Mouse (Mus musculus): ENCODE measurements around the gene Nemp1.

The Nemp1 gene

DNA sequence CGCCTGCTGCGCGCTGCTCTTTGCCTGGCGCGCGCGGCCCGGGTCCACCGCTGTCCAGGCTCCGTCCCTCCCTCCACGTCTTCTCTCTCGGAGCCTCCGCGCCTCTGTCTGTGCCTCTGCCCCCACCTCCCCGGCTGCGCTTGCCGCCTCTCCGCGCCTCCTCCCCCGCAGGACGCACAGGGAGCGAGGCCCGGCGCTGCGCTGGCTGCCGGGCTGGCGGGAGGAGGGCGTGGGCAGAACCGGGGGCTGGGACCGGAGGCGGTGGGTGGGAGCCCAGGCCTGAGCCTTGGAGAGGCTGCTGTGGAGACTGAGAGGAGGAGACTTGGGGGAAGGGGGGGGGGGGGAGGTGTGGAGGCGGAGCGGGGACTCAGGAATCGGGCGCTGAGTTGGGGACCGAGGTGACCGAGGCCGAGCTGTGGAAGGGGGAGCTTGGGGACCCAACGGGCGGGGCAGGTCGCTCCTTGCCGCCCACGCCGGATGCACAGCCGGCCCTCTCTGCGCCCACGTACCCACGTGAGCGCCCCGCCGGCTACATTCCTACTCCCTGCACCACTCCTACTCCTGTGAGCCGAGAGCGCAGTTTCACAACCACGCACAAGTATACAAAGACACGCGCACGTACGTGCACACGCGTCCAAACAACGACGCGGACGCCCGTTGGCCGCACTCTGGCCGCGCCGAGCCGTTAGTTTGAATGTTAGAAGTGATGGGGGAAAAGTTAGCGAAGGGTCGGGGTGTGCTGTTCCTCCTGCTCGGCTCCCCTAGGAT lies at the start of gene Nemp1:
Nemp1 (plus strand) TSS at position 401 of the 768 bp plus-strand sequence.
- peak; percentile 73 to 75 for DNase-seq (ENCODE audit: low spot score in 2 of 2)

DNA sequence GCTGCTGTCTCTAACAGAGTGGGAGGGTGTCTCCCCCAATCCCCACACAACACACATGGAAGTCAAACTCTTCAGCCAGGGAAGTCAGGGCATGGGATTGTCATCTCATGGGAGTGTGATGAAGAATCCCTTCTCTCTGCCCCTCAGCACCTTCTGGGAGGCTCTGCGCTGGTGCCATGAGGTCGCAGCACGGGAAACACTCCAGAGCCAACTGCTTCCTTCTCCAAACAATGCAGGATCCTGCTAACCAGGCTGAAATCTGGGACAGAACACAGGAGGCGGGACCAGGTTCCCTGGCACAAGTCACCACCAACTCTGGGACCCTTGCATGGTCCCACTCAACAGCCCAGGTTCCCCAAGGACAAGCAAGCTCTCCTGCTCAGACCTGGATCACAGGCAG lies 49.4 kb upstream of the Nemp1 start:
- DNase-seq (ENCODE audit: low spot score in 2 of 2), result no peak

GRCm38 (mm10) chr10:127618173-127618572 lies 48.5 kb upstream of the Nemp1 start:
- no peak for DNase-seq (ENCODE audit: low spot score in 2 of 2)

- DNase-seq (ENCODE audit: low spot score in 2 of 2), result no peak
Measured at GRCm38 (mm10) chr10:127619119-127619721, 47.5 kb upstream of the Nemp1 start.

DNA sequence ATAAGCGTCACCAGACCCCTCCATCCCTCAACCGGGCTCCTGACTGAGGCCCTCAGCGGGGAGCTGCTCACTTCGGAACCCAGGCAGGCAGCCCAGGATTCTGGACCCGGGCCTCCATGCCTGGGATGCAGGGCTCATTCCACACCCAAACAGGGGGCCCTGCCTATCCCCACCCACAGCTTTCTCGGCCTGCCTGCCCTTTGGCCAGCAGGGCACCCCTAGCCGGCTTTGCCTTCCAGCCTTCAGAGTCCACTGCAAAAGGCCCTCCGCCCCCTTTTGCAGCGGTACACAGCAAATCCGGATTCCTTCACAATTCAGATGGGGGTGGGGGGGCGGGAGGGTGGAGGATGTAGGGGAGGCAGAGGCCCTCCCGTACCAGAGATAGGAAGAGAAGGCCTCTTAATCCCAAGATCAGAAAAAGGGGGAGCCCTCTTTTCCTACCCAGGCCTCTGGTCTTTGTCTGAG lies 46.7 kb upstream of the Nemp1 start:
- DNase-seq (ENCODE audit: low spot score in 2 of 2), result no peak

GRCm38 (mm10) chr10:127620406-127621190 lies 46.1 kb upstream of the Nemp1 start, which contains the start of gene Lrp1:
Lrp1 (minus strand) TSS chr10:127621148.
- DNase-seq (ENCODE audit: low spot score in 2 of 2), result no peak

DNA sequence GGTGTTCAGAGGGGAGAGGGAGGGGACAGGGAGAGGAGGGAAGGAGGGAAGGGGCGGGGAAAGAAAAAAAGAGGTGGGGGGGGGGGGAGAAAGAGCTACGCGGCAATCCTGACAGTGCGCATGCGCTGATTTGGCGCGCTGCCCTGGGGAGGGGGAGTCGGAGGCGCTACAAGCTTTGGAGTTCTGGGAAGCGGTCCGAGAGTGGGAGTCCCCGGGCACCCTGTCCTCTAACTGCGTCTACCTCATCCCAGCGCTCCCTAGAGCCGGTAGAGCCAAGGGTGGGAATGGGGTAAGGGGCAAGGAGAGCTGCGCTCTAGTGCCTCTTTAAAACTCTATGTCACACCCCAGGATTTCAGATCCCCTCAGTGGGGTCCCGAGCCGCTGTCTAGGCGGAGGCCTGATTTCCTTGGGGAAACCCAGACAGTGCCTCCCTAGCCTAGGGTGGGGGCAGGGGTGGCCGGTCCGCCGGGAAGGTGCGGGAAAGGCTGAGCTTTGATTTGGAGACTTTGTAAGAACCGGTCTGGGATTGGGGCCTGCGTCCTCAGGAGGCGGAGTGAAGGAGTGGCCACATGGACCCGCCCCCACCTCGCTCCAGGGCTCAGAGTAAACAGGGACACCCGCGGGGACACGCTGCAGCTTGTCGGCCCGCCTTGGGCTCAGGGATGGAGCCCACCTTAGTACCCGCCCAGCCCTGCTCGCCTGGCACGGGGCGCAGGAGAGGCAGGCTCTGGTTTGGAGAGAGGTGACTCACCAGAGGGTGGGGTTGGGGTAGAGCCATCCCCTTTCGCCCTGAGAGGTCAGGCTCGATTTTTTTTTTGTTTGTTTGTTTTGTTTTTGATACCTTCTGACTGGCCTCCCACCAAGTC lies 45.3 kb upstream of the Nemp1 start:
- peak; percentile 87 to 90 for DNase-seq (ENCODE audit: low spot score in 2 of 2)

DNA sequence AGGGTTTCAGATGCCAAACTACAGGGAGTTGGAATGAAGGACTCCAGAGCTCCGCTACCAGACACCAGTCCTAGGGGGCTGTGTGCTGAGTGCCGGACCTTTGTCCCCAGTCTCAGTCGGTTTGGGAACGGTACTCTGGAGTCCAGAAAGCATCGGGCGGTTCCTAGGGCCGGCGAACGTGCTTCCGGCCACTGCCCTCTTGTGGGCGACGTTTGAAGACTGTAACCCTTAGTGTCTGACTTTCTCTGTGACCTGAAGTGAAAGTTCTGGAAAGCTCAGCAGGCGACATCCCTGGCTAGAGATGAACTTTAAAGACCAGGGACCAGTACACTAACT lies 44.7 kb upstream of the Nemp1 start:
- DNase-seq (ENCODE audit: low spot score in 2 of 2), result no peak

- no peak for DNase-seq (ENCODE audit: low spot score in 2 of 2)
Measured at GRCm38 (mm10) chr10:127622661-127623060, 44.0 kb upstream of the Nemp1 start.

GRCm38 (mm10) chr10:127623439-127624216 lies 43.1 kb upstream of the Nemp1 start:
- no peak for DNase-seq (ENCODE audit: low spot score in 2 of 2)

GRCm38 (mm10) chr10:127626433-127626832 lies 40.3 kb upstream of the Nemp1 start:
- no peak for DNase-seq (ENCODE audit: low spot score in 2 of 2)

GRCm38 (mm10) chr10:127631261-127632214 lies 35.2 kb upstream of the Nemp1 start:
- DNase-seq (ENCODE audit: low spot score in 2 of 2), result no peak

- DNase-seq (ENCODE audit: low spot score in 2 of 2), result no peak
Measured at GRCm38 (mm10) chr10:127632668-127633271, 33.9 kb upstream of the Nemp1 start.

DNA sequence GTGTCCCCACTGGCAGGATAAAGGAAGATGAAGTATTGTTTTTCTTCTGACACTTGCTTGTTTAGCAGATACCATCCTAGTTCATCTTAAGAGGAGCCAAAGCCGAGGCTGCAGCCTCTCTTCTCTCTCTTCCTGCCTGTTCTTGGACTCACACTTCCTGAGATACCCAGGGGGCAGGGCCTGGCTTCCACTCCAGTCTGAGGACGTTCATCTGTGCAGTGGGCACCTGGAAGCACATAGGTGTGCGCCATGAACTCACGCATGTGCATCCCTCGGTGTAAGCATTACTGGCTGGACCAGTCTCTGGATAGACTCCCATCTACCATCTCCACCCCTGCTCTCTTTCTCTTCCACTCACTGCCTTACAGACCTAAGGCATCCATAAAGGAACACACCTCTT lies 26.3 kb upstream of the Nemp1 start:
- DNase-seq (ENCODE audit: low spot score in 2 of 2), result no peak

- peak; percentile 88 to 90 for DNase-seq (ENCODE audit: low spot score in 2 of 2)
Measured at GRCm38 (mm10) chr10:127641861-127642771, 24.6 kb upstream of the Nemp1 start.

GRCm38 (mm10) chr10:127642772-127643552 lies 23.7 kb upstream of the Nemp1 start, which contains the start of gene Stat6:
Stat6 (plus strand) TSS chr10:127642986.
- no peak for DNase-seq (ENCODE audit: low spot score in 2 of 2)

GRCm38 (mm10) chr10:127643553-127644238 lies 23.0 kb upstream of the Nemp1 start:
- no peak for DNase-seq (ENCODE audit: low spot score in 2 of 2)

All from right cerebral cortex, adult 2 months (tissue).